20 mouse cellular contexts compared by ENCODE assay signal in the genomic region with DNA sequence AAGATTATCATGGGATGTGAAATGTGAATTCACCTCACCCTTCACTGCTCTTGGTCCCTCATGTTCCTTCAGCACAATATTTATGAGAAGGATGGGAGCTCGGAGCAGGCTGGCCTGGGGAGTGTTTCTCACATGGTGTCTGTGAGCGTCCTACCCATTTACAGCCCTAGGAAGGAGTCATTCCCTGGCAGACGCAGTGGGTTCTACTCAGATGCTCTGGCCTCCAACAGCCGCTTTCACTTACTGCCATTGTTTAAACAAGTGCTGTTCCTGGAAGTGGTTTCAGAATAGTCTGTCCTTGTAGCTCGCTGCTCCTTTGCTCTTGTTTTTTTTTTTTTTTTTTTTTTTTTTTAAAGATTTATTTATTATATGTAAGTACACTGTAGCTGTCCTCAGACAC. TPM values are rescaled to one million over a fixed set of nuclear protein-coding genes. Genes with fewer than 3 reads are reported as not detected.
DNase-seq lines count a peak whose midpoint lies in the region; ATAC-seq and TF ChIP-seq lines count a peak whose summit lies in the region.
"Had no signal": no experiment of that assay in that cellular context is flagged by ENCODE, and none has a peak within 500 bp of the region (broad histone marks: within the 10 kb centered on the region; RNA-seq: fewer than 3 reads in every experiment).

No protein-coding gene starts in this region.

- no peak overlapping the region for H3K4me2 ChIP-seq in kidney, embryonic 15.5 days
- H3K4me2 ChIP-seq in lung, postnatal 0 days (replicated peaks; ENCODE audit: low read depth, low read length) = no peak overlapping the region
- no peak overlapping the region for H3K4me2 ChIP-seq in stomach, embryonic 15.5 days
- H3K4me2 ChIP-seq: liver, embryonic 15.5 days; midbrain, embryonic 13.5 days had no signal

- no peak for ATAC-seq in kidney, embryonic 15.5 days (replicated peaks; ENCODE audit: low FRiP score)
- ATAC-seq in lung, postnatal 0 days = peak; percentile 53; the same call in 1 of the 2 replicates
- ATAC-seq in stomach, embryonic 15.5 days (ENCODE audit: insufficient read depth, low FRiP score, low read depth) = 0 out of 2 replicates have a peak, but pooled peaks have one; percentile 22
- ATAC-seq: activated CD4-positive, CD25-positive, alpha-beta regulatory T cell, adult 4 months; midbrain, embryonic 13.5 days; Patski had no signal

- no peak for DNase-seq in kidney, postnatal 4 days
- DNase-seq in adipocyte (ENCODE audit: low spot score) = peak; percentile 28
- peak; percentile 61 for DNase-seq in lung, postnatal 0 days (ENCODE audit: low spot score)
- DNase-seq in thymus, postnatal 36 days = no peak
- DNase-seq in layer of hippocampus, adult 9-10 months (ENCODE audit: low spot score) = no peak
- DNase-seq: B cell, adult 2 months; cerebellum, adult 8-10 months; heart, adult 18-20 months; kidney, adult 9 months; retina, postnatal 1 day; spleen, adult 18-20 months; thymus, postnatal 14 days had no signal

- H3K4me1 ChIP-seq in kidney, embryonic 15.5 days = peaks cover 19% of the 10 kb centered on the region
- H3K4me1 ChIP-seq in lung, postnatal 0 days (ENCODE audit: insufficient read depth, low read depth, low read length) = no peaks in the 10 kb centered on the region; the same call in 1 of the 2 replicates
- no peaks in the 10 kb centered on the region for H3K4me1 ChIP-seq in stomach, embryonic 15.5 days

- TF ChIP-seq CTCF in lung, postnatal 0 days (IDR thresholded peaks at IDR 0.05) = no peak

- H3K27ac ChIP-seq in kidney, embryonic 15.5 days = 0 out of 2 replicates have a peak overlapping the region, but pooled peaks have one; percentile 27
- H3K27ac ChIP-seq in lung, postnatal 0 days (ENCODE audit: low read length) = no peak overlapping the region
- no peak overlapping the region for H3K27ac ChIP-seq in stomach, embryonic 15.5 days
- H3K27ac ChIP-seq: hindbrain, embryonic 10.5 days; liver, embryonic 15.5 days; midbrain, embryonic 13.5 days had no signal

- no peaks in the 10 kb centered on the region for H3K9me3 ChIP-seq in kidney, embryonic 15.5 days (replicated peaks)
- H3K9me3 ChIP-seq in lung, postnatal 0 days (ENCODE audit: low read length) = no peaks in the 10 kb centered on the region
- H3K9me3 ChIP-seq in stomach, embryonic 15.5 days = no peaks in the 10 kb centered on the region
- H3K9me3 ChIP-seq: hindbrain, embryonic 10.5 days; liver, embryonic 15.5 days; midbrain, embryonic 13.5 days had no signal

- no peaks in the 10 kb centered on the region for H3K27me3 ChIP-seq in kidney, embryonic 15.5 days
- no peaks in the 10 kb centered on the region for H3K27me3 ChIP-seq in lung, postnatal 0 days (replicated peaks; ENCODE audit: insufficient read depth, low read length)
- H3K27me3 ChIP-seq in stomach, embryonic 15.5 days (replicated peaks) = no peaks in the 10 kb centered on the region
- H3K27me3 ChIP-seq: liver, embryonic 15.5 days; midbrain, embryonic 13.5 days; Patski had no signal

- no peaks in the 10 kb centered on the region; the same call in 1 of the 2 replicates for H3K36me3 ChIP-seq in kidney, embryonic 15.5 days
- no peaks in the 10 kb centered on the region for H3K36me3 ChIP-seq in lung, postnatal 0 days (ENCODE audit: insufficient read depth, low read length)
- H3K36me3 ChIP-seq in stomach, embryonic 15.5 days = no peaks in the 10 kb centered on the region
- H3K36me3 ChIP-seq: liver, embryonic 15.5 days; midbrain, embryonic 13.5 days had no signal

- TF ChIP-seq EP300 in lung, postnatal 0 days (IDR thresholded peaks at IDR 0.05) = no peak

- H3K9ac ChIP-seq in kidney, embryonic 15.5 days = no peak overlapping the region
- no peak overlapping the region for H3K9ac ChIP-seq in lung, postnatal 0 days (replicated peaks; ENCODE audit: low read depth)
- H3K9ac ChIP-seq in stomach, embryonic 15.5 days = no peak overlapping the region
- H3K9ac ChIP-seq: liver, embryonic 15.5 days; midbrain, embryonic 13.5 days had no signal

- no peak overlapping the region for H3K4me3 ChIP-seq in kidney, embryonic 15.5 days (replicated peaks)
- no peak overlapping the region for H3K4me3 ChIP-seq in lung, postnatal 0 days (ENCODE audit: low read depth, low read length)
- H3K4me3 ChIP-seq in stomach, embryonic 15.5 days (replicated peaks) = no peak overlapping the region
- H3K4me3 ChIP-seq: hindbrain, embryonic 10.5 days; liver, embryonic 15.5 days; midbrain, embryonic 13.5 days; myocyte had no signal

- 74% methylated on average over 5 of the region's 5 CpGs for WGBS in kidney, embryonic 15.5 days
- WGBS in lung, postnatal 0 days = 36% methylated on average over 5 of the region's 5 CpGs
- 49% methylated on average over 5 of the region's 5 CpGs for WGBS in stomach, embryonic 15.5 days

RNA-seq across cellular contexts. Expression of gene Abl1, which starts 45.4 kb away (rescaled TPM):
- polyA plus RNA-seq in kidney, embryonic 15.5 days (2015; fragmentation: Nextera tagmentation; extraction: Ambion mirVana) = 43.9 and 46.2 TPM in 2 replicates
- polyA plus RNA-seq in lung, postnatal 0 days (2015; fragmentation: Nextera tagmentation; extraction: Ambion mirVana) = 15.6 and 16.3 TPM in 2 replicates
- polyA plus RNA-seq in stomach, embryonic 15.5 days (2015; fragmentation: Nextera tagmentation; extraction: Ambion mirVana) = 30.2 and 34.5 TPM in 2 replicates

Comparison
In these comparisons a context has a peak if more than half of its experiments do, and no peak if none do; other contexts are left out.
1. DNase-seq: peak in adipocyte (single experiment) and lung, postnatal 0 days (single experiment); none in kidney, postnatal 4 days (0 of 2), thymus, postnatal 36 days (0 of 2) and layer of hippocampus, adult 9-10 months (single experiment).